Mouse (Mus musculus): Measurements from ENCODE around the gene Wnt1.
"Not testable (repeated sequence)": the region's sequence is repeated elsewhere in the genome, so short reads cannot be mapped to it uniquely, and the experiment has no call there.

Wnt1 gene

GRCm38 (mm10) chr15:98789661-98790535 lies at the start of gene Wnt1:
TSS of gene Wnt1 (plus strand) at chr15:98789857.
- no peak for DNase-seq

GRCm38 (mm10) chr15:98740219-98740618 lies 49.4 kb upstream of the Wnt1 start:
- DNase-seq = no peak

- DNase-seq = no peak
Measured at GRCm38 (mm10) chr15:98742766-98743428, 46.8 kb upstream of the Wnt1 start.

GRCm38 (mm10) chr15:98743863-98744262 lies 45.8 kb upstream of the Wnt1 start:
- not testable (repeated sequence) for DNase-seq

- no peak for DNase-seq
Measured at GRCm38 (mm10) chr15:98746344-98746965, 43.2 kb upstream of the Wnt1 start.

GRCm38 (mm10) chr15:98747296-98747695 lies 42.4 kb upstream of the Wnt1 start:
- no peak for DNase-seq

GRCm38 (mm10) chr15:98749093-98749492 lies 40.6 kb upstream of the Wnt1 start:
- no peak for DNase-seq

GRCm38 (mm10) chr15:98753021-98753423 lies 36.6 kb upstream of the Wnt1 start:
- no peak for DNase-seq

- no peak for DNase-seq
Measured at GRCm38 (mm10) chr15:98754125-98754524, 35.5 kb upstream of the Wnt1 start.

GRCm38 (mm10) chr15:98762201-98762621 lies 27.4 kb upstream of the Wnt1 start:
- DNase-seq = peak; percentile 84

GRCm38 (mm10) chr15:98762670-98763529 lies 26.8 kb upstream of the Wnt1 start, which contains the start of gene Arf3:
TSS of gene Arf3 (minus strand) at chr15:98763214.
- peak; percentile 94 for DNase-seq

- no peak for DNase-seq
Measured at GRCm38 (mm10) chr15:98765929-98766328, 23.7 kb upstream of the Wnt1 start.

GRCm38 (mm10) chr15:98768259-98768658 lies 21.4 kb upstream of the Wnt1 start:
- DNase-seq = no peak

- DNase-seq = no peak
Measured at GRCm38 (mm10) chr15:98771813-98772425, 17.7 kb upstream of the Wnt1 start.

- DNase-seq = no peak
Measured at GRCm38 (mm10) chr15:98772511-98773211, 17.0 kb upstream of the Wnt1 start.

- no peak for DNase-seq
Measured at GRCm38 (mm10) chr15:98774096-98774495, 15.6 kb upstream of the Wnt1 start.

GRCm38 (mm10) chr15:98775533-98775932 lies 14.1 kb upstream of the Wnt1 start:
- DNase-seq = no peak

GRCm38 (mm10) chr15:98776280-98777004 lies 13.2 kb upstream of the Wnt1 start:
- no peak for DNase-seq

GRCm38 (mm10) chr15:98777005-98777616 lies 12.5 kb upstream of the Wnt1 start:
- no peak for DNase-seq

GRCm38 (mm10) chr15:98777762-98778161 lies 11.9 kb upstream of the Wnt1 start, which contains the start of gene Wnt10b:
TSS of gene Wnt10b (minus strand) at chr15:98778150.
- DNase-seq = no peak

Measured in cerebellum, adult 9-11 months (tissue).